ENCODE assay signal across 32 mouse cellular contexts in genomic region chr5:24950039-24950438, GRCm38 (mm10).
A peak's percentile ranks its signal among the peaks of the same experiment; 100 is the strongest.
DNase-seq lines count a peak whose midpoint lies in the region; ATAC-seq lines count a peak whose summit lies in the region.
"Had no signal": no experiment of that assay in that cellular context is flagged by ENCODE, and none has a peak within 500 bp of the region (broad histone marks: within the 10 kb centered on the region; RNA-seq: fewer than 3 reads in every experiment).

No protein-coding gene starts in this region.

- H3K36me3 ChIP-seq in forebrain, embryonic 14.5 days (ENCODE audit: control insufficient read depth, insufficient read depth, low read length): no peaks in the 10 kb centered on the region
- no peaks in the 10 kb centered on the region for H3K36me3 ChIP-seq in forebrain, embryonic 10.5 days (replicated peaks)
- no peaks in the 10 kb centered on the region for H3K36me3 ChIP-seq in limb, embryonic 10.5 days
- H3K36me3 ChIP-seq: hindbrain, embryonic 15.5 days; liver, embryonic 13.5 days; midbrain, embryonic 12.5 days; neural tube, embryonic 12.5 days had no signal

- DNase-seq in forebrain, embryonic 14.5 days (ENCODE audit: low spot score): peak; percentile 66
- no peak for DNase-seq in forebrain, embryonic 10.5 days (ENCODE audit: extremely low spot score, low spot score)
- peak; percentile 15 to 36 for DNase-seq in frontal cortex, adult 2 months (ENCODE audit: extremely low spot score in 1 of 2, low spot score in 1 of 2)
- no peak for DNase-seq in frontal cortex, postnatal 10 days (ENCODE audit: low spot score in 2 of 2)
- peak; percentile 12 to 64 for DNase-seq in left cerebral cortex, postnatal 25 days (ENCODE audit: low spot score in 2 of 2)
- DNase-seq in left cerebral cortex, postnatal 4 days: no peak
- DNase-seq in layer of hippocampus, postnatal 36 days: peak; percentile 33 to 41
- no peak for DNase-seq in limb, embryonic 10.5 days (ENCODE audit: low spot score)
- DNase-seq: adrenal gland, adult 2 months; cerebellum, adult 18-20 months; cerebellum, postnatal 10 days; gastrocnemius, postnatal 10 days; heart, postnatal 10 days; kidney, adult 11 months; kidney, postnatal 14 days; liver, embryonic 13.5 days; lung, adult 18-20 months; lung, postnatal 4 days; spleen, adult 18-20 months; thymus, adult 18-20 months; thymus, postnatal 25 days had no signal

- H3K27me3 ChIP-seq in forebrain, embryonic 14.5 days (replicated peaks; ENCODE audit: control insufficient read depth, insufficient read depth, low read length): no peaks in the 10 kb centered on the region
- H3K27me3 ChIP-seq in forebrain, embryonic 10.5 days (ENCODE audit: poor library complexity, severe bottlenecking): no peaks in the 10 kb centered on the region
- H3K27me3 ChIP-seq in limb, embryonic 10.5 days (ENCODE audit: low read depth, poor library complexity, severe bottlenecking): no peaks in the 10 kb centered on the region
- H3K27me3 ChIP-seq: CH12.LX; heart, embryonic 13.5 days; hindbrain, embryonic 15.5 days; liver, embryonic 13.5 days; midbrain, embryonic 12.5 days; neural tube, embryonic 12.5 days had no signal

- no peak overlapping the region for H3K4me3 ChIP-seq in forebrain, embryonic 14.5 days (ENCODE audit: low read depth, low read length)
- H3K4me3 ChIP-seq in forebrain, embryonic 10.5 days: no peak overlapping the region
- no peak overlapping the region for H3K4me3 ChIP-seq in limb, embryonic 10.5 days
- H3K4me3 ChIP-seq: erythroblast, embryonic 14.5 days; heart, embryonic 13.5 days; hindbrain, embryonic 15.5 days; liver, embryonic 13.5 days; megakaryocyte, embryonic 14.5 days; midbrain, embryonic 12.5 days; myocyte; neural tube, embryonic 12.5 days had no signal

- intact Hi-C loops in left cerebral cortex, postnatal 25 days (cut with DNase I): no loop called here
- intact Hi-C loops in left cerebral cortex, postnatal 4 days (cut with DNase I): no loop called here

- 65% methylated on average over 6 of the region's 6 CpGs for WGBS in forebrain, embryonic 14.5 days
- 91% methylated on average over 6 of the region's 6 CpGs for WGBS in forebrain, embryonic 10.5 days
- 85% methylated on average over 6 of the region's 6 CpGs for WGBS in limb, embryonic 10.5 days

- peak; percentile 63; the same call in 1 of the 2 replicates for ATAC-seq in forebrain, embryonic 14.5 days
- ATAC-seq: activated CD4-positive, CD25-positive, alpha-beta regulatory T cell, adult 4 months; inflammation-experienced regulatory T-cells, adult 6 months; lung, postnatal 0 days had no signal

- H3K4me2 ChIP-seq in forebrain, embryonic 14.5 days (ENCODE audit: low read length): no peak overlapping the region
- H3K4me2 ChIP-seq: heart, embryonic 13.5 days; hindbrain, embryonic 15.5 days; liver, embryonic 13.5 days; midbrain, embryonic 12.5 days; neural tube, embryonic 12.5 days had no signal

- H3K9me3 ChIP-seq in forebrain, embryonic 14.5 days (replicated peaks; ENCODE audit: control insufficient read depth, low read length): no peaks in the 10 kb centered on the region
- H3K9me3 ChIP-seq in forebrain, embryonic 10.5 days: no peaks in the 10 kb centered on the region
- no peaks in the 10 kb centered on the region for H3K9me3 ChIP-seq in limb, embryonic 10.5 days (replicated peaks)
- H3K9me3 ChIP-seq: heart, embryonic 13.5 days; hindbrain, embryonic 15.5 days; liver, embryonic 13.5 days; megakaryocyte, embryonic 14.5 days; midbrain, embryonic 12.5 days; neural tube, embryonic 12.5 days had no signal

- no peak overlapping the region for H3K9ac ChIP-seq in forebrain, embryonic 14.5 days (ENCODE audit: low read length)
- H3K9ac ChIP-seq: heart, embryonic 13.5 days; hindbrain, embryonic 15.5 days; liver, embryonic 13.5 days; midbrain, embryonic 12.5 days; neural tube, embryonic 12.5 days had no signal

- peaks cover 5% of the 10 kb centered on the region; the same call in 1 of the 2 replicates for H3K4me1 ChIP-seq in forebrain, embryonic 14.5 days (ENCODE audit: control insufficient read depth, insufficient read depth, low read length)
- peaks cover 5% of the 10 kb centered on the region for H3K4me1 ChIP-seq in forebrain, embryonic 10.5 days
- peaks cover 19% of the 10 kb centered on the region for H3K4me1 ChIP-seq in limb, embryonic 10.5 days
- H3K4me1 ChIP-seq: liver, embryonic 13.5 days had no signal

- H3K27ac ChIP-seq in forebrain, embryonic 14.5 days (ENCODE audit: low read depth, low read length): no peak overlapping the region; the same call in 1 of the 2 replicates
- H3K27ac ChIP-seq in forebrain, embryonic 10.5 days: no peak overlapping the region
- no peak overlapping the region for H3K27ac ChIP-seq in limb, embryonic 10.5 days
- H3K27ac ChIP-seq: heart, embryonic 13.5 days; hindbrain, embryonic 15.5 days; liver, embryonic 13.5 days; midbrain, embryonic 12.5 days; neural tube, embryonic 12.5 days had no signal

Comparison
In these comparisons a context has a peak if more than half of its experiments do, and no peak if none do; other contexts are left out.
1. DNase-seq: peak in forebrain, embryonic 14.5 days (single experiment), frontal cortex, adult 2 months (2 of 2), left cerebral cortex, postnatal 25 days (2 of 2) and layer of hippocampus, postnatal 36 days (2 of 2); none in forebrain, embryonic 10.5 days (single experiment), frontal cortex, postnatal 10 days (0 of 2), left cerebral cortex, postnatal 4 days (single experiment) and limb, embryonic 10.5 days (single experiment).